Mouse (Mus musculus): ENCODE results near the gene Ttc28. TPM values are rescaled to one million over a fixed set of nuclear protein-coding genes. Genes with fewer than 3 reads are reported as not detected.

The Ttc28 gene
- polyA plus RNA-seq, 1 experiment, result 7.4 TPM

DNA sequence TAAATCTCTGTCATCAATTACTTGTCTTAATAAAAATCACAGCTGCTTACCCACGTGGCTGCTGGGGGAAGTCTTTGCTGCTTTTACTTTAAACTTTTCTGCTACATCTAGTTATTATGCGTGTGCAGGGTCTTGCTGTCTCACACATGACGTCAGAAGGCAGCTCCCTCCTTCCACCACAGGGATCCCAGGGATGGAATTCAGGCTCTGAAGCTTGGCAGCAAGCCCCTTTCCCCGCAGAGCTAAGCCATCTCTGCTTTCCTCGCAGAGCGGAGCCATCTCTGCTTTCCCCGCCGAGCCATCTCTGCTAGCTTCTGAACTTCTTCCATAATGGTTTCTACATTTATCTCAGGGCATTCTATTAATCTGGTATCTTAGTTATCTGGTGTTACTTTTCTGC is 128.3 kb downstream of the Ttc28 start:
- Histone ChIP-seq H3K4me1 (ENCODE audit: control insufficient read depth, insufficient read depth, low read length) (no peaks in the 10 kb centered on the region), H3K4me3 (replicated peaks; ENCODE audit: control insufficient read depth, low read depth, low read length) (no peak overlapping the region), H3K27ac (ENCODE audit: control insufficient read depth, insufficient read depth, low read depth, low read length, poor library complexity) (no peak overlapping the region)
- WGBS, result 80% methylated on average over 8 of the region's 8 CpGs
- TF ChIP-seq CTCF (IDR thresholded peaks at IDR 0.05; ENCODE audit: control insufficient read depth, insufficient read depth, low read length), result no peak
- TF ChIP-seq POLR2A (IDR thresholded peaks at IDR 0.05; ENCODE audit: borderline replicate concordance, control insufficient read depth, low read depth, low read length), result no peak

DNA sequence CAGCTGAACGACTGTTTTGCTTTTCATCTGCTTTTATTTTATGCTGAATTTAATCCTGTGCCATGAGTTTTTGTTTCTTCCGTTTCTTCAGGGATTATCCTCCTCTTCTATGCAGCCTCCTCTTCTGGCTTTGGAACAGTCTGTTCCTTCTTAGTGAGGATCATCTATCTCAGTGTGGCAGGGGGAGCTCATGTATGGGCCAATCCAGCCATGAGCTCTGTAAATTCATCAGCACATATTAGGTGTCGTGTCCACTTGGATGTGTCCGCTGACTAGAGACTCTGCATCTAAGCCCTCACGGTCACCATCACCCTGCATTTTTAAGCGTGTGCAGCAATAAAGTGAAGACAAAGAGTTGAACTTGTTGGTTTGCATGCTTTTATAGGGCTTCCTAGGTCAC is 128.8 kb downstream of the Ttc28 start:
- H3K27ac ChIP-seq (ENCODE audit: control insufficient read depth, insufficient read depth, low read depth, low read length, poor library complexity), result no peak overlapping the region
- H3K4me1 ChIP-seq (ENCODE audit: control insufficient read depth, insufficient read depth, low read length), result no peaks in the 10 kb centered on the region
- H3K4me3 ChIP-seq (replicated peaks; ENCODE audit: control insufficient read depth, low read depth, low read length), result no peak overlapping the region
- no peak for TF ChIP-seq CTCF (IDR thresholded peaks at IDR 0.05; ENCODE audit: control insufficient read depth, insufficient read depth, low read length)
- no peak for TF ChIP-seq POLR2A (IDR thresholded peaks at IDR 0.05; ENCODE audit: borderline replicate concordance, control insufficient read depth, low read depth, low read length)
- WGBS, result 85% methylated on average over 6 of the region's 6 CpGs

DNA sequence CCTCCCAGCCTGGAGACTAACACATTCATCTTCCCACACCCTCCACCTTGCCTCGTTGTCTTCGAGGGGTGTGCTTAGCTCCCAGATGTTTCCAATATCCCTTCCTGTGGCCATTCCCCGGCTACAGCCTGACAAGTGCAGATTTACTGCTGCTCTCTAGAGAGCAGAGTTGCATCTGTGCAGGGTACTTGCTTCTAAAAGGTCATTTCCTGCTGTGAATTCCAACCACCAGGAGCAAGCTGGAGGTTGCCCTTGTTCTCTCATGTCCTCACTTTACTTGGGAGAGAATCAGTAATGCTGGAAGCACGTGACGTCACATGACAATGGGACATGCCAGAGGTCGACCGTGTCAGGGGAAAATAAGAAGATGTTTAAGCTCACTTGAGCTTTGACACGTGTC is 131.7 kb downstream of the Ttc28 start:
- WGBS, result 64% methylated on average over 8 of the region's 8 CpGs

DNA sequence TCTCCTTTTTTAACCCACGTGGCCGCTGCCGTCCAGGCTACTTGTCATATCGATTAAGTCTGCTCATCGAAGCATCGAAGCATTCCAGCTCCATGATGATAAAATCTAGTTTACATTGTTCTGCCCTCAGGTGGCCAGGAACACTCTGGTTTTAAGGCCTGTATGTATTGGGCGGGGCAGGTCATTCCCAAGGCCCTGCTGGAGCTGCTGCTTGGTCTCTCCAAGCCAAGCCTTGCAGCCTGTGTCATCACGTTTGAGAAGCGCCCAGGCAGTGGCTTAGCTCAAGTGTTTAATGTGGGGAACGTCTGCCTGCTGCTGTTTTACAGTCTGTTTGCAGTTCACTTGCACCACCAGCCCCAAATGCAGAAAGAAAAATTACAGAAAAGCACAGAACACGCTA is 132.5 kb downstream of the Ttc28 start:
- Histone ChIP-seq H3K4me3 (replicated peaks; ENCODE audit: control insufficient read depth, low read depth, low read length) (no peak overlapping the region), H3K4me1 (ENCODE audit: control insufficient read depth, insufficient read depth, low read length) (no peaks in the 10 kb centered on the region), H3K27ac (ENCODE audit: control insufficient read depth, insufficient read depth, low read depth, low read length, poor library complexity) (no peak overlapping the region)
- TF ChIP-seq CTCF (IDR thresholded peaks at IDR 0.05; ENCODE audit: control insufficient read depth, insufficient read depth, low read length), result no peak
- no peak for TF ChIP-seq POLR2A (IDR thresholded peaks at IDR 0.05; ENCODE audit: borderline replicate concordance, control insufficient read depth, low read depth, low read length)
- WGBS, result 82% methylated on average over 11 of the region's 11 CpGs

More for the DNA sequence above, 131.7 kb downstream of the Ttc28 start:
- TF ChIP-seq POLR2A (IDR thresholded peaks at IDR 0.05; ENCODE audit: borderline replicate concordance, control insufficient read depth, low read depth, low read length) (no peak), CTCF (IDR thresholded peaks at IDR 0.05; ENCODE audit: control insufficient read depth, insufficient read depth, low read length) (no peak)
- Histone ChIP-seq H3K27ac (ENCODE audit: control insufficient read depth, insufficient read depth, low read depth, low read length, poor library complexity) (no peak overlapping the region), H3K4me1 (ENCODE audit: control insufficient read depth, insufficient read depth, low read length) (no peaks in the 10 kb centered on the region), H3K4me3 (replicated peaks; ENCODE audit: control insufficient read depth, low read depth, low read length) (no peak overlapping the region)

DNA sequence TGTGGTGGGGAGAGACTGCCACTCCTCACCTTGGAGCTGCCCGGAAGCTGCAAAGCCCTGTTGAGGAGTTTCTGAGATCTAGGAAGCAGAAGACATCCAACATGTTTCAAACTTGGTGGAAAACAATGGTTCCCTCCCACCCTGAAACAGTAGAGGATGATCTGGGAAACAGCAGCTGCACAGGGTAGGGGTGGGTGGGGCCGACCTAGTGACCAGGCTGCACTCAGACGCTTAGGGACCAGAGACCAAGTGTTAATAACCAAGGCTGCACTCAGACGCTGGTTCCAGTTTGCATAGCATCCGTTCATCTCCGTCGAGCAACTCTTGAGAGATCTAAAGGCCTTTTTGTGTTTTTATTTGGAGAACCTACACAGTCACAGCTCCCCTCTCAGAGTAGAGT is 133.0 kb downstream of the Ttc28 start:
- no peak overlapping the region for H3K27ac ChIP-seq (ENCODE audit: control insufficient read depth, insufficient read depth, low read depth, low read length, poor library complexity)
- TF ChIP-seq CTCF (IDR thresholded peaks at IDR 0.05; ENCODE audit: control insufficient read depth, insufficient read depth, low read length), result no peak
- no peak for TF ChIP-seq POLR2A (IDR thresholded peaks at IDR 0.05; ENCODE audit: borderline replicate concordance, control insufficient read depth, low read depth, low read length)
- WGBS, result 82% methylated on average over 7 of the region's 7 CpGs
- H3K4me3 ChIP-seq (replicated peaks; ENCODE audit: control insufficient read depth, low read depth, low read length), result no peak overlapping the region
- no peaks in the 10 kb centered on the region for H3K4me1 ChIP-seq (ENCODE audit: control insufficient read depth, insufficient read depth, low read length)

DNA sequence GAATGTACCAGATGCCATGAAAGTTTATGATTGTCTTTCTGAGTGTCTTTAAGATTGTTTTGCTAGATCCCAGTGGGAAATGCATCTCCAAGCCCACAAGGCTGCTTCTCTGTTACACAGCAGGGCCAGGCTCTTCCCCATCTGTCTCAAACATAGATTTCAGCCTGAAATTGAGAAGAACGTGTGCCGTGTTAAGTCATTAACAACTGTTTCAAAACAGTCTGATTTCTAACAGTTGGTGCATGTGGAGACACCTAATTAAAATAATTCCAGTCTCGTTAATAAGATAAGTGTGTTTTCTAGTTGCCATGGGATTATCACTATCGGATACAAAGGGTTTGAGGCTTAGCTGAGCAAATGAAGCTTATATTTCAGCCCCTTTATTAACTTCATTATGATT is 135.4 kb downstream of the Ttc28 start:
- H3K27ac ChIP-seq (ENCODE audit: control insufficient read depth, insufficient read depth, low read depth, low read length, poor library complexity), result no peak overlapping the region
- TF ChIP-seq CTCF (IDR thresholded peaks at IDR 0.05; ENCODE audit: control insufficient read depth, insufficient read depth, low read length), result no peak
- TF ChIP-seq POLR2A (IDR thresholded peaks at IDR 0.05; ENCODE audit: borderline replicate concordance, control insufficient read depth, low read depth, low read length), result no peak
- H3K4me1 ChIP-seq (ENCODE audit: control insufficient read depth, insufficient read depth, low read length), result no peaks in the 10 kb centered on the region
- H3K4me3 ChIP-seq (replicated peaks; ENCODE audit: control insufficient read depth, low read depth, low read length), result no peak overlapping the region
- WGBS, result 84% methylated on average over 4 of the region's 4 CpGs

DNA sequence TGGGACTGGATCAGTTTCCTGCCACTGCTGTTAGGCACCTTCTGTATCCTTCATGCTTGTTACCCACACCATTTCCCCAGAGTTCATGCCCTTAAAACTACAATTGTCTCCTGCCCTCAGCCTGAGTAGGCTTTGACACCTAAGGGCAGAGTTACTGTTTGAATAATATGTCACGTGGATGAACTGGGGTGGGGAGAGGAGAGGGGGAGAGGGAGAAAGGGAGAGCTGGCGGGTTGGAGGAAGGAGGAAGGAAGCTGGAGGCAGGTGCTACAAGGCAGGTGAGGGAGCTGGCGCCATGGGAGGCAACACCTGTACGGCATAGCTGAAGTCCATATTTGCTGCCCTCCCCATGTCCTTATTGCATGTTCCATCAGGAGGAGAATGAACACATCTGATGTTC is 137.7 kb downstream of the Ttc28 start:
- Histone ChIP-seq H3K4me3 (replicated peaks; ENCODE audit: control insufficient read depth, low read depth, low read length) (no peak overlapping the region), H3K4me1 (ENCODE audit: control insufficient read depth, insufficient read depth, low read length) (no peaks in the 10 kb centered on the region), H3K27ac (ENCODE audit: control insufficient read depth, insufficient read depth, low read depth, low read length, poor library complexity) (no peak overlapping the region)
- TF ChIP-seq POLR2A (IDR thresholded peaks at IDR 0.05; ENCODE audit: borderline replicate concordance, control insufficient read depth, low read depth, low read length), result no peak
- TF ChIP-seq CTCF (IDR thresholded peaks at IDR 0.05; ENCODE audit: control insufficient read depth, insufficient read depth, low read length), result no peak
- 71% methylated on average over 4 of the region's 4 CpGs for WGBS

DNA sequence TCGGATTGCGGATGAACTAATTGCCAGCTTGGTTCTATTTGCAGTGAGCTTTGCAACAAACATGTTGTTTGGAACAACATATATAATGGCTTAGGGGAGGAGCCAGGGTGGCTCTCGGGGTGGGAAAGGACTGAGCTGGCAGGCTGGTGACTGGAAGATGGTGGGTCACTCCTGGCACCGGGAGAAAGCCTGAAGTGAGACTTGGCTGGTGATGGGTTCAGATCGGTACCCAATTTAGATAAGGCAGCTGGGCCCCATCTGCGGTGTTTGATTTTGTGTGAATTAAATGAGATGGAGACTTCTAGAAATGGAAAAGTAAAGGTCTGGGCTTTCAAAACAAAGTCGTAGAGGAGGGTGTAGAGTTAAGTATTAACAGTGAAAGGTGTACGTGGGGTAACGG is 142.7 kb downstream of the Ttc28 start:
- no peak overlapping the region for H3K4me3 ChIP-seq (replicated peaks; ENCODE audit: control insufficient read depth, low read depth, low read length)
- no peak overlapping the region for H3K27ac ChIP-seq (ENCODE audit: control insufficient read depth, insufficient read depth, low read depth, low read length, poor library complexity)
- no peaks in the 10 kb centered on the region for H3K4me1 ChIP-seq (ENCODE audit: control insufficient read depth, insufficient read depth, low read length)
- 90% methylated on average over 9 of the region's 9 CpGs for WGBS
- TF ChIP-seq CTCF (IDR thresholded peaks at IDR 0.05; ENCODE audit: control insufficient read depth, insufficient read depth, low read length) (no peak), POLR2A (IDR thresholded peaks at IDR 0.05; ENCODE audit: borderline replicate concordance, control insufficient read depth, low read depth, low read length) (no peak)

DNA sequence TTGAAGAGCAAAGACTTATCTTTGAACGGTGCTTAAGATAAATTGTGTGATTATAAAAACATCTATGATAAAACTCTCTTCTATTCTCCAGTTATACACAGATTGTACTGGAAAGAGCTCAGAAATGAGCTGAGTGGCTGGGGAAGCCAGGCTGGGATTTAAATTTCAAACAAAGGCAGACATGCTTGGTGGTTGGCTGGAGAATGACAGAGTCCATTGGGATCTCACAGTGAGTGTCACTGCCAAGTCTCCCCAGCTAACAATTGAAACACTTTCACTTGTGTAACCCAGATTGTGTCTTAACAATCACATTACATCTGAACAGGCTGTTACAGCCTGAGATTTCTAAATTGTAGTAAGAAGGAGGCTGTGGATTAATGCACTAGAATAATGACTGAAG is 143.3 kb downstream of the Ttc28 start:
- 93% methylated on average over 1 of the region's 1 CpGs for WGBS
- H3K27ac ChIP-seq (ENCODE audit: control insufficient read depth, insufficient read depth, low read depth, low read length, poor library complexity), result no peak overlapping the region
- H3K4me1 ChIP-seq (ENCODE audit: control insufficient read depth, insufficient read depth, low read length), result no peaks in the 10 kb centered on the region
- no peak overlapping the region for H3K4me3 ChIP-seq (replicated peaks; ENCODE audit: control insufficient read depth, low read depth, low read length)
- TF ChIP-seq POLR2A (IDR thresholded peaks at IDR 0.05; ENCODE audit: borderline replicate concordance, control insufficient read depth, low read depth, low read length) (no peak), CTCF (IDR thresholded peaks at IDR 0.05; ENCODE audit: control insufficient read depth, insufficient read depth, low read length) (no peak)
